Mouse (Mus musculus): ENCODE data around the gene Nipal4.

DNA sequence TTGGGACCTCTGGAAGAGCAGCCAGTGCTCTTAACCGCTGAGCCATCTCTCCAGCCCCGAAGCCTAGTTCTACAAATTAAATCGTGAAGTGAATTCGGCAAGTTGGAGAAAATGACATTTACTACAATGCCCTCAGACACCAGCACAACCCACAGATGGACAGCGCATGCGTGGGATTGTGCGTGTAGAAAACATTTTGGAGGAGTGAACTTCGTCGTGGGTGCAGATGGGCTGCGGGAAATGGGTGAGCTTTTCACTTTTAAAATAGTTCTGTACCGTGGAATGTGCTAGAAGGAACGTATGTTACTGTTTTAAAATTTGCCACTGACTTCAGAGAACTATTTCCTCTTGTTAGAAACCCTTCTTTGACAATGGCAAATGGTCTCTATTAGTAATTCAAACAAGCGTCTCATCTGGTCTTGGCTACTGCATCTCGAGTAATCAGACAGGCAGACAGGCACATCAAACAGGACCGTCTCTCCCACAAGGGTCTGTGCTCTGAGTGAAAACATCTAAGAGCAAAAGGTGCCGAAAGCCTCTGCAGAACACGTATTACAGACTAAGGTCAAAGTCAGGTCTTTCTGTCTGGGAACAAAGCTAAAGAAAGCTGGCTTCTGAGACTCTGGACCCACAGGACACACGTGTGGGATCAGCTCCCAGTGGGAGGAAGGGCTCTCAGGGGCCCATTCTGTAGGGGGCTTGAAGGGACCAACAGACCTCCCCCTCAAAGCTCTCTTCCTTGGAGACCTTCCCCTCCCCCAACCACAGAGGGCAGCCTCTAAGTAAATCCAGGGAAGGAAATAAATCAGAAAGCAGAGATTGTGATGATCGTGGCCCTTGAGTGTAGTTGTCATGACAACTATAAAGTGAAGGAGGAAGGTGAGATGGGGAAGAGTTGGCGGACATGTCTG is 35.6 kb upstream of the Nipal4 start:
- TF ChIP-seq CTCF (IDR thresholded peaks at IDR 0.05; ENCODE audit: borderline replicate concordance, insufficient read depth, low read depth, low read length) (no peak), POLR2A (IDR thresholded peaks at IDR 0.05; ENCODE audit: borderline replicate concordance, insufficient read depth, low read length) (no peak)

All from cerebellum, adult 2 months (tissue).